Comparison of ENCODE assay signal across 13 mouse cellular contexts in the genomic region with DNA sequence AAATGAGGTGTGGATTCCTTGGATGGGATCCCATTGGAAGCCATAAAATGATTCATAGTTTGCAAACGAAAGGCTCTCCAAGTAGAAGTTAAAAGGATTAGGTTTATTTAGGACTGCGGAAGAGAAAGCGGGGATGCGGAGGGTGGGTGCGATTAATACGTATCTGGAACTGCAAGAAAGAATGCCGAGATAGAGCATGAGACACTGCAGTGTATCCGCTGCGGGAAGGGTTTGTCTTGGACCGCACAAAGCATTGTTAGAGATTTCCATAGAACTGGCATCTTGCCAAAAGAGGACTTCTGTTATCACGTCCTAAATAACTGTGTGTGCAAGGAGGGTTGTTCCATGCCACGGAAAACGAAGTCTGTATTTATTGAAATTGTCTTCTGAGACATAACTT.
DNase-seq lines count a peak whose midpoint lies in the region; ATAC-seq lines count a peak whose summit lies in the region.
"Had no signal": no experiment of that assay in that cellular context is flagged by ENCODE, and none has a peak within 500 bp of the region (broad histone marks: within the 10 kb centered on the region; RNA-seq: fewer than 3 reads in every experiment).

No protein-coding gene starts in this region.

- H3K27ac ChIP-seq in heart, embryonic 14.5 days (replicated peaks in 1 of 2; ENCODE audit: control insufficient read depth in 1 of 2, insufficient read depth in 1 of 2, low read depth in 2 of 2, low read length in 2 of 2), result peak overlapping the region; percentile 20 to 27; a peak in 3 of 4 replicates
- no peak overlapping the region for H3K27ac ChIP-seq in stomach, embryonic 16.5 days (ENCODE audit: low read length)
- no peak overlapping the region for H3K27ac ChIP-seq in midbrain, embryonic 16.5 days (ENCODE audit: low read length)
- H3K27ac ChIP-seq: hindbrain, embryonic 15.5 days; midbrain, embryonic 10.5 days had no signal

- DNase-seq in kidney, postnatal 14 days, result peak; percentile 2
- DNase-seq in kidney, adult 18-20 months, result no peak
- DNase-seq in testis, postnatal 14 days (ENCODE audit: low spot score), result peak; percentile 7
- no peak for DNase-seq in testis, postnatal 10 days (ENCODE audit: low spot score)
- DNase-seq in left cerebral cortex, adult 8-10 months (ENCODE audit: low spot score in 2 of 2), result no peak
- DNase-seq: adrenal gland, adult 2 months; right cerebral cortex, postnatal 14 days had no signal

- H3K9ac ChIP-seq in heart, embryonic 14.5 days (ENCODE audit: low read length), result no peak overlapping the region
- H3K9ac ChIP-seq in stomach, embryonic 16.5 days (ENCODE audit: low read length), result no peak overlapping the region
- H3K9ac ChIP-seq in midbrain, embryonic 16.5 days (ENCODE audit: low read depth, low read length), result no peak overlapping the region
- H3K9ac ChIP-seq: hindbrain, embryonic 15.5 days had no signal

- ATAC-seq in heart, embryonic 14.5 days (ENCODE audit: insufficient number of reproducible peaks, insufficient read depth, low FRiP score, low read depth), result peak; percentile 69; the same call in 1 of the 2 replicates
- ATAC-seq in stomach, embryonic 16.5 days (ENCODE audit: insufficient read depth, low FRiP score), result 0 out of 2 replicates have a peak, but pooled peaks have one; percentile 33
- no peak for ATAC-seq in midbrain, embryonic 16.5 days

- H3K27me3 ChIP-seq in heart, embryonic 14.5 days (ENCODE audit: control insufficient read depth, insufficient read depth, low read length), result no peaks in the 10 kb centered on the region
- H3K27me3 ChIP-seq in stomach, embryonic 16.5 days (ENCODE audit: control insufficient read depth, insufficient read depth, low read length), result no peaks in the 10 kb centered on the region
- no peaks in the 10 kb centered on the region for H3K27me3 ChIP-seq in midbrain, embryonic 16.5 days (ENCODE audit: control insufficient read depth, insufficient read depth, low read depth, low read length)
- H3K27me3 ChIP-seq: hindbrain, embryonic 15.5 days had no signal

- peak overlapping the region; percentile 51 for H3K4me2 ChIP-seq in heart, embryonic 14.5 days (ENCODE audit: low read length)
- H3K4me2 ChIP-seq in stomach, embryonic 16.5 days (ENCODE audit: low read depth, low read length), result peak overlapping the region; percentile 33
- no peak overlapping the region for H3K4me2 ChIP-seq in midbrain, embryonic 16.5 days (ENCODE audit: low read length)
- H3K4me2 ChIP-seq: hindbrain, embryonic 15.5 days had no signal

- H3K36me3 ChIP-seq in heart, embryonic 14.5 days (ENCODE audit: control insufficient read depth, insufficient read depth, low read length), result no peaks in the 10 kb centered on the region
- H3K36me3 ChIP-seq in stomach, embryonic 16.5 days (ENCODE audit: control insufficient read depth, insufficient read depth, low read length), result no peaks in the 10 kb centered on the region
- no peaks in the 10 kb centered on the region for H3K36me3 ChIP-seq in midbrain, embryonic 16.5 days (ENCODE audit: control insufficient read depth, insufficient read depth, low read length)
- H3K36me3 ChIP-seq: G1E; hindbrain, embryonic 15.5 days; midbrain, embryonic 10.5 days had no signal

- H3K9me3 ChIP-seq in heart, embryonic 14.5 days (ENCODE audit: control insufficient read depth, low read length), result no peaks in the 10 kb centered on the region
- H3K9me3 ChIP-seq in stomach, embryonic 16.5 days (replicated peaks; ENCODE audit: control insufficient read depth, low read length), result no peaks in the 10 kb centered on the region
- no peaks in the 10 kb centered on the region for H3K9me3 ChIP-seq in midbrain, embryonic 16.5 days (replicated peaks; ENCODE audit: control insufficient read depth, low read length, poor library complexity, severe bottlenecking)
- H3K9me3 ChIP-seq: G1E; hindbrain, embryonic 15.5 days; midbrain, embryonic 10.5 days had no signal

- peak overlapping the region in 1 of 2 experiments; percentile 3; a peak in 2 of 4 replicates for H3K4me3 ChIP-seq in heart, embryonic 14.5 days (ENCODE audit: control insufficient read depth in 1 of 2, insufficient read depth in 1 of 2, low read depth in 1 of 2, low read length in 2 of 2)
- H3K4me3 ChIP-seq in stomach, embryonic 16.5 days (replicated peaks; ENCODE audit: low read length), result no peak overlapping the region
- no peak overlapping the region for H3K4me3 ChIP-seq in midbrain, embryonic 16.5 days (ENCODE audit: low read depth, low read length)
- H3K4me3 ChIP-seq: hindbrain, embryonic 15.5 days; midbrain, embryonic 10.5 days had no signal

- peaks cover 2 to 5% of the 10 kb centered on the region in 2 experiments; a peak in 2 of 4 replicates for H3K4me1 ChIP-seq in heart, embryonic 14.5 days (ENCODE audit: control insufficient read depth in 2 of 2, insufficient read depth in 2 of 2, low read length in 2 of 2)
- no peaks in the 10 kb centered on the region for H3K4me1 ChIP-seq in stomach, embryonic 16.5 days (ENCODE audit: control insufficient read depth, insufficient read depth, low read length)
- no peaks in the 10 kb centered on the region for H3K4me1 ChIP-seq in midbrain, embryonic 16.5 days (ENCODE audit: control insufficient read depth, insufficient read depth, low read length)
- H3K4me1 ChIP-seq: hindbrain, embryonic 15.5 days had no signal

- WGBS in heart, embryonic 14.5 days, result 37% methylated on average over 13 of the region's 13 CpGs
- 42% methylated on average over 13 of the region's 13 CpGs for WGBS in stomach, embryonic 16.5 days
- 72% methylated on average over 13 of the region's 13 CpGs for WGBS in midbrain, embryonic 16.5 days

Comparison
In these comparisons a context has a peak if more than half of its experiments do, and no peak if none do; other contexts are left out.
1. DNase-seq: peak in kidney, postnatal 14 days (single experiment) and testis, postnatal 14 days (single experiment); none in kidney, adult 18-20 months (single experiment), testis, postnatal 10 days (single experiment) and left cerebral cortex, adult 8-10 months (0 of 2).
2. H3K27ac ChIP-seq: peak in heart, embryonic 14.5 days (2 of 2); none in stomach, embryonic 16.5 days (single experiment) and midbrain, embryonic 16.5 days (single experiment).